Mouse (Mus musculus): ENCODE results near the gene Gpr176. TPM values are rescaled to one million over a fixed set of nuclear protein-coding genes. Genes with fewer than 3 reads are reported as not detected.

Gene Gpr176
- total and polyA plus RNA-seq, 2 experiments, result not detected

- WGBS, result 22% methylated on average over 7 of the region's 7 CpGs
- peak; percentile 81 for DNase-seq (ENCODE audit: extremely low read depth, low read depth, low spot score)
- H3K4me3 ChIP-seq (ENCODE audit: insufficient read depth, low read depth, low read length), result no peak overlapping the region
- TF ChIP-seq POLR2A (IDR thresholded peaks at IDR 0.05; ENCODE audit: extremely low read depth, insufficient read depth, low read length) (no peak), CTCF (IDR thresholded peaks at IDR 0.05; ENCODE audit: low read depth, low read length) (no peak)
- peak overlapping the region; percentile 90 for H3K27ac ChIP-seq (replicated peaks; ENCODE audit: insufficient read depth, low read depth, low read length)
- no peaks in the 10 kb centered on the region for H3K27me3 ChIP-seq (ENCODE audit: control insufficient read depth, insufficient read depth, low read length)
- no peaks in the 10 kb centered on the region for H3K36me3 ChIP-seq (ENCODE audit: control insufficient read depth, insufficient read depth, low read length)
- no peaks in the 10 kb centered on the region for H3K79me2 ChIP-seq (ENCODE audit: control insufficient read depth, insufficient read depth, low read length)
- H3K9ac ChIP-seq (ENCODE audit: low read depth, low read length), result peak overlapping the region; percentile 59
- peaks cover 17% of the 10 kb centered on the region; the same call in 1 of the 2 replicates for H3K4me1 ChIP-seq (ENCODE audit: control insufficient read depth, insufficient read depth, low read length)
These were observed 67.2 kb downstream of the Gpr176 start for GRCm38 (mm10) chr2:118305827-118306521.

- Histone ChIP-seq H3K4me3 (ENCODE audit: insufficient read depth, low read depth, low read length) (no peak overlapping the region), H3K27ac (replicated peaks; ENCODE audit: insufficient read depth, low read depth, low read length) (no peak overlapping the region), H3K79me2 (ENCODE audit: control insufficient read depth, insufficient read depth, low read length) (no peaks in the 10 kb centered on the region), H3K27me3 (ENCODE audit: control insufficient read depth, insufficient read depth, low read length) (no peaks in the 10 kb centered on the region), H3K9ac (ENCODE audit: low read depth, low read length) (no peak overlapping the region), H3K36me3 (ENCODE audit: control insufficient read depth, insufficient read depth, low read length) (no peaks in the 10 kb centered on the region), H3K4me1 (ENCODE audit: control insufficient read depth, insufficient read depth, low read length) (peaks cover 16% of the 10 kb centered on the region; the same call in 1 of the 2 replicates)
- no peak for DNase-seq (ENCODE audit: extremely low read depth, low read depth, low spot score)
- TF ChIP-seq CTCF (IDR thresholded peaks at IDR 0.05; ENCODE audit: low read depth, low read length) (no peak), POLR2A (IDR thresholded peaks at IDR 0.05; ENCODE audit: extremely low read depth, insufficient read depth, low read length) (no peak)
- whole genome bisulfite sequencing, result 93% methylated on average over 4 of the region's 4 CpGs
These were observed 69.8 kb downstream of the Gpr176 start for GRCm38 (mm10) chr2:118303456-118303855.

DNA sequence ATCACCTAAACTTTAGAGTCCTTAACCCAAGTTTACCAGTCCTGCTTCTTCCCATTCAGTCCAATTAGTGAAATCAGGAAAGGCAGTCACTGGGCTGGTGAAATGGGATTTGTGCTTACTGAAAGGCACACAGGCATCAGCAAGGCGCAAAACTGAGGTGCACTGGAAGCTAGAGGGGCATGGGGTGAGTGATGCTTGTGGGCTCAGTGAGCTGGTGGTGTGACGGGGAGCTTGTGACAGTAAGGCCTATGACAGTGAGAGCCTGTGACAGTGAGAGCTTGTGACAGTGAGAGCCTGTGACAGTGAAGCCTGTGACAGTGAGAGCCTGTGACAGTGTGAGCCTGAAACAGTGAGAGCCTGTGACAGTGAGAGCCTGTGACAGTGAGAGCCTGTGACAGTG lies 71.6 kb downstream of the Gpr176 start:
- TF ChIP-seq POLR2A (IDR thresholded peaks at IDR 0.05; ENCODE audit: extremely low read depth, insufficient read depth, low read length), result no peak
- no peak for TF ChIP-seq CTCF (IDR thresholded peaks at IDR 0.05; ENCODE audit: low read depth, low read length)
- H3K79me2 ChIP-seq (ENCODE audit: control insufficient read depth, insufficient read depth, low read length), result no peaks in the 10 kb centered on the region
- no peak for DNase-seq (ENCODE audit: extremely low read depth, low read depth, low spot score)
- no peak overlapping the region; the same call in 1 of the 2 replicates for H3K9ac ChIP-seq (ENCODE audit: low read depth, low read length)
- no peak overlapping the region for H3K4me3 ChIP-seq (ENCODE audit: insufficient read depth, low read depth, low read length)
- no peaks in the 10 kb centered on the region for H3K27me3 ChIP-seq (ENCODE audit: control insufficient read depth, insufficient read depth, low read length)
- no peaks in the 10 kb centered on the region for H3K36me3 ChIP-seq (ENCODE audit: control insufficient read depth, insufficient read depth, low read length)
- 93% methylated on average over 2 of the region's 2 CpGs for WGBS
- peaks cover 15% of the 10 kb centered on the region; the same call in 1 of the 2 replicates for H3K4me1 ChIP-seq (ENCODE audit: control insufficient read depth, insufficient read depth, low read length)
- no peak overlapping the region for H3K27ac ChIP-seq (replicated peaks; ENCODE audit: insufficient read depth, low read depth, low read length)

- TF ChIP-seq POLR2A (IDR thresholded peaks at IDR 0.05; ENCODE audit: extremely low read depth, insufficient read depth, low read length) (no peak), CTCF (IDR thresholded peaks at IDR 0.05; ENCODE audit: low read depth, low read length) (no peak)
- 75% methylated on average over 8 of the region's 8 CpGs for WGBS
These were observed 72.1 kb downstream of the Gpr176 start for GRCm38 (mm10) chr2:118301041-118301545.

DNA sequence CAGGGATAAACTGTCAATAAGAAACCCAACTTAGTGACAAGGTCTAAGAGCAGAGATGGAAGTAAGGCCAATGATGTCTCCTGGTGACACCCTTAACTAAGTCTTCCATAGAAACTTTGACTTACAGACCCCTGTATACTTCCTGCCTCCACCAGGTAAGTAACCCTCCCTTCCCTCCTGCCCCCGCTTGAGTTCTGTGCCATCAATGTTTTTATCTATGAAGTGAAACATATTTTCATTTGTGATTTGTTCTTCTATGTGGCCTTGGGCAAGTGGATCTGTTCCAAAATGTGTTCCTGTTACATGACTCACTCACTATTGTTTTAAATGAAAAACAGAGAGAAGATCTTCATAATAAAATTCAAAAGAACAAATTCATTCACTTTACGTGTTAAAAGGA lies 73.2 kb downstream of the Gpr176 start:
- H3K27ac ChIP-seq (replicated peaks; ENCODE audit: insufficient read depth, low read depth, low read length), result no peak overlapping the region
- no peaks in the 10 kb centered on the region for H3K27me3 ChIP-seq (ENCODE audit: control insufficient read depth, insufficient read depth, low read length)
- H3K4me3 ChIP-seq (ENCODE audit: insufficient read depth, low read depth, low read length), result no peak overlapping the region
- H3K79me2 ChIP-seq (ENCODE audit: control insufficient read depth, insufficient read depth, low read length), result no peaks in the 10 kb centered on the region
- peaks cover 5% of the 10 kb centered on the region; the same call in 1 of the 2 replicates for H3K4me1 ChIP-seq (ENCODE audit: control insufficient read depth, insufficient read depth, low read length)
- H3K36me3 ChIP-seq (ENCODE audit: control insufficient read depth, insufficient read depth, low read length), result no peaks in the 10 kb centered on the region
- 83% methylated on average over 2 of the region's 2 CpGs for WGBS
- TF ChIP-seq POLR2A (IDR thresholded peaks at IDR 0.05; ENCODE audit: extremely low read depth, insufficient read depth, low read length) (no peak), CTCF (IDR thresholded peaks at IDR 0.05; ENCODE audit: low read depth, low read length) (no peak)
- DNase-seq (ENCODE audit: extremely low read depth, low read depth, low spot score), result no peak
- H3K9ac ChIP-seq (ENCODE audit: low read depth, low read length), result no peak overlapping the region

More at GRCm38 (mm10) chr2:118301041-118301545, 72.1 kb downstream of the Gpr176 start:
- Histone ChIP-seq H3K27me3 (ENCODE audit: control insufficient read depth, insufficient read depth, low read length) (no peaks in the 10 kb centered on the region), H3K4me1 (ENCODE audit: control insufficient read depth, insufficient read depth, low read length) (peaks cover 15% of the 10 kb centered on the region; the same call in 1 of the 2 replicates), H3K27ac (replicated peaks; ENCODE audit: insufficient read depth, low read depth, low read length) (no peak overlapping the region), H3K4me3 (ENCODE audit: insufficient read depth, low read depth, low read length) (no peak overlapping the region), H3K79me2 (ENCODE audit: control insufficient read depth, insufficient read depth, low read length) (no peaks in the 10 kb centered on the region), H3K9ac (ENCODE audit: low read depth, low read length) (no peak overlapping the region), H3K36me3 (ENCODE audit: control insufficient read depth, insufficient read depth, low read length) (no peaks in the 10 kb centered on the region)
- DNase-seq (ENCODE audit: extremely low read depth, low read depth, low spot score), result no peak

DNA sequence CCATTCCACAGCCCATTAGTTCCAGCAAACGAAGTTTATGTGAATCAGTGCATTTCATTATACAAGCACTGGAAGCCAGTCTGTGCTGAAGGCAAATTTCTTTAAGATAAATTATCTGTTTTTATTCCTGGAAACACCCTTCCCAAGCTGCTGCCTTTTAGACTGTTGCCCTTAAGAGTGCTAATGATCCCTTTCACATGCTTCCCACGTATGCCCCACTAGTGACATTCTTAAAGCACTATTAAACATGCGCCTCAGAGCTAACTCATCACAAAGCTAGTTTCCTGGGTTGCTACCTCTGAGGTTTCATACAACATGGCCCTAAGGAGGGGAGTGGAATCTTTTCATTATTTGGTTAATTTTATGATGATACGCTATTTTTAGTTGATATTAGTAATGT lies 74.6 kb downstream of the Gpr176 start:
- H3K79me2 ChIP-seq (ENCODE audit: control insufficient read depth, insufficient read depth, low read length), result no peaks in the 10 kb centered on the region
- TF ChIP-seq POLR2A (IDR thresholded peaks at IDR 0.05; ENCODE audit: extremely low read depth, insufficient read depth, low read length) (no peak), CTCF (IDR thresholded peaks at IDR 0.05; ENCODE audit: low read depth, low read length) (no peak)
- no peaks in the 10 kb centered on the region for H3K36me3 ChIP-seq (ENCODE audit: control insufficient read depth, insufficient read depth, low read length)
- no peak overlapping the region for H3K27ac ChIP-seq (replicated peaks; ENCODE audit: insufficient read depth, low read depth, low read length)
- 92% methylated on average over 4 of the region's 4 CpGs for WGBS
- H3K27me3 ChIP-seq (ENCODE audit: control insufficient read depth, insufficient read depth, low read length), result no peaks in the 10 kb centered on the region
- H3K4me3 ChIP-seq (ENCODE audit: insufficient read depth, low read depth, low read length), result no peak overlapping the region
- no peak for DNase-seq (ENCODE audit: extremely low read depth, low read depth, low spot score)
- no peak overlapping the region for H3K9ac ChIP-seq (ENCODE audit: low read depth, low read length)
- peaks cover 5% of the 10 kb centered on the region; the same call in 1 of the 2 replicates for H3K4me1 ChIP-seq (ENCODE audit: control insufficient read depth, insufficient read depth, low read length)

Measured in liver, adult 2 months (tissue).